Mouse (Mus musculus) midbrain, embryonic 11.5 days (tissue): Measurements from ENCODE around the gene Epb41l3. TPM values are rescaled to one million over a fixed set of nuclear protein-coding genes. Genes with fewer than 3 reads are reported as not detected.

Experiments
- ATAC-seq: fragments of 200-750 bp; cut with Nextera tagmentation; 2 replicates; pipeline ENCODE4 v1.8.0; 2017; ENCODE audit warnings: moderate TSS enrichment, moderate library complexity; ENCODE audit not compliant: low FRiP score
- DNase-seq: peaks from one replicate; pipeline ENCODE4 v3.0.0; 2015; ENCODE audit warnings: low spot score; ENCODE audit errors: missing footprints
- H3K27ac ChIP-seq: fragments of 300-500 bp; sonication (generic); 2 replicates; pipeline ENCODE4 v1.5.1; 2014; ENCODE audit warnings: low read depth, low read length
- H3K27me3 ChIP-seq: fragments of 300-500 bp; sonication (generic); 2 replicates; pipeline ENCODE4 v1.6.1; 2014; ENCODE audit warnings: mild to moderate bottlenecking, low read length, moderate library complexity, mixed read lengths; ENCODE audit not compliant: control insufficient read depth, insufficient read depth
- H3K36me3 ChIP-seq: fragments of 300-500 bp; sonication (generic); 2 replicates; pipeline ENCODE4 v1.6.1; 2014; ENCODE audit warnings: mild to moderate bottlenecking, low read length, moderate library complexity, mixed read lengths; ENCODE audit not compliant: control insufficient read depth, insufficient read depth
- H3K4me1 ChIP-seq: fragments of 300-500 bp; sonication (generic); 2 replicates; pipeline ENCODE4 v1.6.1; 2014; ENCODE audit warnings: low read length; ENCODE audit not compliant: control insufficient read depth, insufficient read depth
- H3K4me2 ChIP-seq: fragments of 300-500 bp; sonication (generic); 2 replicates; pipeline ENCODE4 v1.6.1; 2014; ENCODE audit warnings: mild to moderate bottlenecking, moderate library complexity
- H3K4me3 ChIP-seq: fragments of 300-500 bp; sonication (generic); 2 replicates; pipeline ENCODE4 v1.5.1; 2014; ENCODE audit warnings: low read depth, low read length
- H3K9ac ChIP-seq: fragments of 300-500 bp; sonication (generic); 2 replicates; pipeline ENCODE4 v1.6.1; 2014; ENCODE audit warnings: low read length
- H3K9me3 ChIP-seq: fragments of 300-500 bp; sonication (generic); 2 replicates; pipeline ENCODE4 v1.6.1; 2016; ENCODE audit warnings: low read length; ENCODE audit not compliant: control insufficient read depth
- WGBS: fragments of 180-500 bp; shearing (Covaris S2); extraction: QIAGEN DNeasy Blood & Tissue Kit; methylation state at CpG from one replicate; pipeline ENCODE4 v1.1.7; 2014; 5-methylcytosine and 5-hydroxymethylcytosine counted together
- polyA plus RNA-seq: library from polyadenylated mRNA; unstranded; fragments of >200 nt; fragmentation: Nextera tagmentation; extraction: Ambion mirVana; gene quantifications from 2 replicates; pipeline ENCODE4 v1.2.1, GENCODE M21; 2014

Gene Epb41l3
- polyA plus RNA-seq, 1 experiment from 2014 or later, result 66.1 TPM

- WGBS, result 81% methylated on average over 4 of the region's 4 CpGs
- no peak for DNase-seq
Measured at GRCm38 (mm10) chr17:69309872-69310271, 234.4 kb downstream of the Epb41l3 start.

DNA sequence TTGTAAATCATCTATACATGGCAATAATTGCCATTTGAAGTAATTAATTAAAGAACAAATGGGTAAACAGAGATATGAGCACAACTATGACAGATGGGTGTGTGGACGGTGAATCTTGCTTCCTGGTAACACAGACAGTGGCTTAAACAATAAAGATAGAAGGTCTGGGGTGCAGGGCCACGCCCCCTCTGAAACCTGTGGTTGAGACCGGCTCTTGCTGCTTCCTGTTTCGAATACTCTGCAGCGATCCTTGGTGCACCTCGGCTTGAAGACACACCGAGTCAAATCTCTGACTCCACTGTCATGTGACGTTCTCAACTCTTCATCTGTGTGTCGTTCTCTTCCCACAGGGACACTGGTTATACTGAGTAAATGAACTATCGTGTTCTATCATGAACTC is 245.0 kb downstream of the Epb41l3 start:
- H3K27me3 ChIP-seq, result no peaks in the 10 kb centered on the region
- H3K9me3 ChIP-seq, result no peaks in the 10 kb centered on the region
- no peak overlapping the region for H3K9ac ChIP-seq
- no peak overlapping the region for H3K27ac ChIP-seq
- no peak overlapping the region for H3K4me3 ChIP-seq
- no peaks in the 10 kb centered on the region for H3K36me3 ChIP-seq
- no peaks in the 10 kb centered on the region for H3K4me1 ChIP-seq
- H3K4me2 ChIP-seq, result no peak overlapping the region
- no peak for DNase-seq
- WGBS, result 92% methylated on average over 10 of the region's 10 CpGs
- ATAC-seq, result no peak

More at GRCm38 (mm10) chr17:69309872-69310271, 234.4 kb downstream of the Epb41l3 start:
- no peak overlapping the region for H3K9ac ChIP-seq
- no peaks in the 10 kb centered on the region for H3K4me1 ChIP-seq
- ATAC-seq, result no peak
- no peaks in the 10 kb centered on the region for H3K27me3 ChIP-seq
- no peaks in the 10 kb centered on the region for H3K9me3 ChIP-seq
- no peak overlapping the region for H3K27ac ChIP-seq
- no peaks in the 10 kb centered on the region for H3K36me3 ChIP-seq
- no peak overlapping the region for H3K4me2 ChIP-seq
- no peak overlapping the region for H3K4me3 ChIP-seq

GRCm38 (mm10) chr17:69322721-69323120 is 247.2 kb downstream of the Epb41l3 start:
- H3K4me3 ChIP-seq, result no peak overlapping the region
- ATAC-seq, result no peak
- H3K9ac ChIP-seq, result no peak overlapping the region
- H3K4me1 ChIP-seq, result no peaks in the 10 kb centered on the region
- no peak overlapping the region for H3K4me2 ChIP-seq
- no peak for DNase-seq
- 94% methylated on average over 2 of the region's 2 CpGs for whole genome bisulfite sequencing
- H3K27me3 ChIP-seq, result no peaks in the 10 kb centered on the region
- H3K9me3 ChIP-seq, result no peaks in the 10 kb centered on the region
- no peak overlapping the region for H3K27ac ChIP-seq
- no peaks in the 10 kb centered on the region for H3K36me3 ChIP-seq

Other genes with a start within 250 kb of the Epb41l3 start
- gene Tmem200c, start 249.1 kb upstream of the Epb41l3 start, polyA plus RNA-seq, result 1.4 and 2.8 TPM in 2 replicates